ENCODE assay signal across 8 mouse cellular contexts in genomic region chr10:3941054-3941757, GRCm38 (mm10). TPM values are rescaled to one million over a fixed set of nuclear protein-coding genes. Genes with fewer than 3 reads are reported as not detected.
DNase-seq lines count a peak whose midpoint lies in the region; ATAC-seq and TF ChIP-seq lines count a peak whose summit lies in the region.

No protein-coding gene starts in this region.

- ATAC-seq in limb, embryonic 15.5 days (ENCODE audit: insufficient number of reproducible peaks, low FRiP score, low TSS enrichment, low read depth), result no peak
- ATAC-seq in liver, postnatal 0 days, result no peak
- no peak for ATAC-seq in megakaryocyte-erythroid progenitor cell, adult 5-6 weeks (replicated peaks; ENCODE audit: low FRiP score, low TSS enrichment, poor library complexity, severe bottlenecking)
- no peak for ATAC-seq in frontal cortex, adult (ENCODE audit: low TSS enrichment)

- H3K4me2 ChIP-seq in limb, embryonic 15.5 days, result no peak overlapping the region
- H3K4me2 ChIP-seq in liver, postnatal 0 days (ENCODE audit: low read depth, low read length), result no peak overlapping the region

- no peak for TF ChIP-seq CTCF in brain, embryonic 14.5 days (IDR thresholded peaks at IDR 0.05; ENCODE audit: borderline replicate concordance, extremely low read depth, insufficient read depth, insufficient read length)
- TF ChIP-seq CTCF in liver, postnatal 0 days (IDR thresholded peaks at IDR 0.05; ENCODE audit: low read depth), result no peak

- H3K9ac ChIP-seq in limb, embryonic 15.5 days, result no peak overlapping the region
- no peak overlapping the region for H3K9ac ChIP-seq in liver, postnatal 0 days (replicated peaks)

- H3K27ac ChIP-seq in limb, embryonic 15.5 days, result peak overlapping the region; percentile 57
- H3K27ac ChIP-seq in liver, postnatal 0 days (ENCODE audit: low read depth), result no peak overlapping the region

- no peak for TF ChIP-seq EP300 in liver, postnatal 0 days (IDR thresholded peaks at IDR 0.05; ENCODE audit: low read depth)

- H3K27me3 ChIP-seq in limb, embryonic 15.5 days, result no peaks in the 10 kb centered on the region
- H3K27me3 ChIP-seq in liver, postnatal 0 days (ENCODE audit: insufficient read depth, low read length), result no peaks in the 10 kb centered on the region

- H3K9me3 ChIP-seq in limb, embryonic 15.5 days, result no peaks in the 10 kb centered on the region
- no peaks in the 10 kb centered on the region for H3K9me3 ChIP-seq in liver, postnatal 0 days (ENCODE audit: low read length)

- 35% methylated on average over 11 of the region's 11 CpGs for WGBS in limb, embryonic 15.5 days
- WGBS in liver, postnatal 0 days (ENCODE audit: insufficient replicate concordance), result 50% methylated on average over 11 of the region's 11 CpGs

- intact Hi-C loops in heart, postnatal 25 days (cut with DNase I), result loop anchor here (2.0 to 5.0 kb wide), 4 partner anchors 134 to 609 kb away; no protein-coding TSS in a partner anchor

- H3K4me1 ChIP-seq in limb, embryonic 15.5 days, result peaks cover 4% of the 10 kb centered on the region; the same call in 1 of the 2 replicates
- H3K4me1 ChIP-seq in liver, postnatal 0 days (ENCODE audit: insufficient read depth), result no peaks in the 10 kb centered on the region

- no peak for TF ChIP-seq POLR2A in brain, embryonic 14.5 days (IDR thresholded peaks at IDR 0.05; ENCODE audit: borderline replicate concordance, extremely low read depth, insufficient read depth, insufficient read length, poor library complexity, severe bottlenecking)

- DNase-seq in adrenal gland, postnatal 14 days, result peak; percentile 29
- no peak for DNase-seq in adrenal gland, postnatal 4 days (ENCODE audit: low spot score in 2 of 2)
- DNase-seq in brain, embryonic 14.5 days (ENCODE audit: low read depth), result peak; percentile 25
- peak; percentile 51 for DNase-seq in heart, postnatal 25 days (ENCODE audit: low spot score)
- DNase-seq in liver, postnatal 0 days, result no peak

- no peak overlapping the region for H3K4me3 ChIP-seq in limb, embryonic 15.5 days
- no peak overlapping the region for H3K4me3 ChIP-seq in liver, postnatal 0 days (ENCODE audit: low read depth, low read length)

- H3K36me3 ChIP-seq in limb, embryonic 15.5 days, result peaks cover 12% of the 10 kb centered on the region
- 0 out of 2 replicates have a peak, but pooled peaks cover 6% of the 10 kb centered on the region for H3K36me3 ChIP-seq in liver, postnatal 0 days (replicated peaks; ENCODE audit: insufficient read depth, low read length)

RNA-seq across cellular contexts. Expression of gene Mthfd1l, which starts 31.7 kb away (rescaled TPM):
- total RNA-seq in adrenal gland, postnatal 14 days (2021), result 7.8 and 11.8 TPM in 2 replicates
- total RNA-seq in adrenal gland, postnatal 4 days (2021), result 10 to 100 TPM; 16.1 to 16.9 TPM
- polyA plus RNA-seq in brain, embryonic 14.5 days (2012; rRNA removed), result 4.2 and 5.3 TPM in 2 replicates
- total RNA-seq in heart, postnatal 25 days (2021), result 1 to 10 TPM in 1 of 2 experiments, under 1 TPM in 1; 0.75 to 1.7 TPM
- polyA plus RNA-seq in limb, embryonic 15.5 days (2015; fragmentation: Nextera tagmentation; extraction: Ambion mirVana), result 8.3 and 9.0 TPM in 2 replicates
- polyA plus RNA-seq in liver, postnatal 0 days (2015; fragmentation: Nextera tagmentation; extraction: Ambion mirVana), result 7.2 and 8.4 TPM in 2 replicates
- 61.1 and 72.8 TPM in 2 replicates for total RNA-seq in megakaryocyte-erythroid progenitor cell, adult 5-6 weeks (2014; fragmentation: Nextera tagmentation)
- 148 and 156 TPM in 2 replicates for total RNA-seq in megakaryocyte-erythroid progenitor cell, adult 5-6 weeks (2017)

Comparison
In these comparisons a context has a peak if more than half of its experiments do, and no peak if none do; other contexts are left out.
1. DNase-seq: peak in adrenal gland, postnatal 14 days (single experiment), brain, embryonic 14.5 days (single experiment) and heart, postnatal 25 days (single experiment); none in adrenal gland, postnatal 4 days (0 of 2) and liver, postnatal 0 days (single experiment).